Mouse (Mus musculus) hindbrain, embryonic 11.5 days (tissue): ENCODE results near the gene Slc25a3. TPM values are rescaled to one million over a fixed set of nuclear protein-coding genes. Genes with fewer than 3 reads are reported as not detected.
A peak's percentile ranks its signal among the peaks of the same experiment; 100 is the strongest.

Source experiments
- ATAC-seq: fragments of 200-750 bp; cut with Nextera tagmentation; 2 replicates; pipeline ENCODE4 v1.8.0; 2017; ENCODE audit warnings: mild to moderate bottlenecking, moderate TSS enrichment, moderate library complexity; ENCODE audit not compliant: low FRiP score
- DNase-seq: peaks from one replicate; pipeline ENCODE4 v3.0.0-alpha.2; 2015; ENCODE audit warnings: low spot score
- H3K27ac ChIP-seq: fragments of 300-500 bp; sonication (generic); 2 replicates; pipeline ENCODE4 v1.5.1; 2014; ENCODE audit warnings: mild to moderate bottlenecking, low read depth, low read length
- H3K27me3 ChIP-seq: fragments of 300-500 bp; sonication (generic); 2 replicates; pipeline ENCODE4 v1.6.1; 2014; ENCODE audit warnings: mild to moderate bottlenecking, low read length, moderate library complexity, mixed read lengths; ENCODE audit not compliant: control insufficient read depth, insufficient read depth
- H3K36me3 ChIP-seq: fragments of 300-500 bp; sonication (generic); 2 replicates; pipeline ENCODE4 v1.6.1; 2014; ENCODE audit warnings: mild to moderate bottlenecking, low read length, moderate library complexity, mixed read lengths; ENCODE audit not compliant: control insufficient read depth, insufficient read depth
- H3K4me1 ChIP-seq: fragments of 300-500 bp; sonication (generic); replicated peaks from 2 replicates; pipeline ENCODE4 v1.6.1; 2014; ENCODE audit warnings: low read length, mixed read lengths; ENCODE audit not compliant: control insufficient read depth, insufficient read depth
- H3K4me2 ChIP-seq: fragments of 300-500 bp; sonication (generic); replicated peaks from 2 replicates; pipeline ENCODE4 v1.6.1; 2014; ENCODE audit warnings: mild to moderate bottlenecking, low read depth, low read length
- H3K4me3 ChIP-seq: fragments of 300-500 bp; sonication (generic); 2 replicates; pipeline ENCODE4 v1.5.1; 2014; ENCODE audit warnings: low read depth, low read length
- H3K9ac ChIP-seq: fragments of 300-500 bp; sonication (generic); 2 replicates; pipeline ENCODE4 v1.6.1; 2014; ENCODE audit warnings: low read depth, low read length
- H3K9me3 ChIP-seq: fragments of 300-500 bp; sonication (generic); 2 replicates; pipeline ENCODE4 v1.6.1; 2016; ENCODE audit warnings: low read length; ENCODE audit not compliant: control insufficient read depth
- WGBS: fragments of 180-500 bp; shearing (Covaris S2); extraction: QIAGEN DNeasy Blood & Tissue Kit; methylation state at CpG from one replicate; pipeline ENCODE4 v1.1.7; 2014; 5-methylcytosine and 5-hydroxymethylcytosine counted together
- polyA plus RNA-seq: library from polyadenylated mRNA; unstranded; fragments of >200 nt; fragmentation: Nextera tagmentation; extraction: Ambion mirVana; gene quantifications from 2 replicates; pipeline ENCODE4 v1.2.1, GENCODE M21; 2014

The Slc25a3 gene
- polyA plus RNA-seq, 1 experiment from 2014 or later: 455 TPM

DNA sequence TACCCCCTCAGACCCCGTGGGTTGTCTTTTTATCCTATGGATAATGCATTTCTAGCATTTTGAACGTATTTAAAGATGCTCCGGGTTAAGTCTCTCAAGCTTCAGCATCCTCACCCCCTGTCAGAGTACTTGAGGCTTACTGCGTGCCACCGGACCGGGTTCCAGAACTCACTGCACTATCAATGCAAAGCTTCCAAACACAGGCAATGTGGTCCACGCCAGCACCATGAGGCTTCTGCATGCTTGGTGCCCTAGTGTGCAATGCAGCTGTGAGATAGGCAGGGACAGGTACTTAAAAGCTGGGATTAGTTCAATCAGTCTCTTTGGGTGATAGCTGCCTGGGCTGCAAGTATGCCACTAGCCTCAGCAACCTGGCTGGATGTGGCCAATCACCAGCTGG is 21.6 kb upstream of the Slc25a3 start:
- ATAC-seq (no peak), DNase-seq (no peak)
- no peaks in the 10 kb centered on the region for H3K4me1 ChIP-seq
- H3K4me2 ChIP-seq: no peak overlapping the region
- H3K9me3 ChIP-seq: no peaks in the 10 kb centered on the region
- peaks cover 10% of the 10 kb centered on the region; the same call in 1 of the 2 replicates for H3K36me3 ChIP-seq
- 98% methylated on average over 7 of the region's 7 CpGs for WGBS
- no peak overlapping the region for H3K9ac ChIP-seq
- H3K27ac ChIP-seq: no peak overlapping the region
- no peaks in the 10 kb centered on the region for H3K27me3 ChIP-seq
- H3K4me3 ChIP-seq: no peak overlapping the region

- Histone ChIP-seq H3K9ac (no peak overlapping the region), H3K27me3 (no peaks in the 10 kb centered on the region), H3K36me3 (peaks cover 4% of the 10 kb centered on the region; the same call in 1 of the 2 replicates), H3K4me2 (no peak overlapping the region), H3K27ac (no peak overlapping the region), H3K4me3 (no peak overlapping the region), H3K9me3 (no peaks in the 10 kb centered on the region), H3K4me1 (no peaks in the 10 kb centered on the region)
- no peak for DNase-seq
- WGBS: 77% methylated on average over 18 of the region's 18 CpGs
- no peak for ATAC-seq
Measured at GRCm38 (mm10) chr10:91143313-91144230, 19.7 kb upstream of the Slc25a3 start.

GRCm38 (mm10) chr10:91142654-91143191 is 18.9 kb upstream of the Slc25a3 start:
- DNase-seq: no peak
- no peaks in the 10 kb centered on the region for H3K27me3 ChIP-seq
- H3K9me3 ChIP-seq: no peaks in the 10 kb centered on the region
- ATAC-seq: no peak
- WGBS: 63% methylated on average over 10 of the region's 10 CpGs
- H3K4me3 ChIP-seq: no peak overlapping the region
- H3K4me2 ChIP-seq: no peak overlapping the region
- H3K27ac ChIP-seq: no peak overlapping the region
- no peak overlapping the region for H3K9ac ChIP-seq
- peaks cover 4% of the 10 kb centered on the region; the same call in 1 of the 2 replicates for H3K36me3 ChIP-seq
- H3K4me1 ChIP-seq: no peaks in the 10 kb centered on the region

DNA sequence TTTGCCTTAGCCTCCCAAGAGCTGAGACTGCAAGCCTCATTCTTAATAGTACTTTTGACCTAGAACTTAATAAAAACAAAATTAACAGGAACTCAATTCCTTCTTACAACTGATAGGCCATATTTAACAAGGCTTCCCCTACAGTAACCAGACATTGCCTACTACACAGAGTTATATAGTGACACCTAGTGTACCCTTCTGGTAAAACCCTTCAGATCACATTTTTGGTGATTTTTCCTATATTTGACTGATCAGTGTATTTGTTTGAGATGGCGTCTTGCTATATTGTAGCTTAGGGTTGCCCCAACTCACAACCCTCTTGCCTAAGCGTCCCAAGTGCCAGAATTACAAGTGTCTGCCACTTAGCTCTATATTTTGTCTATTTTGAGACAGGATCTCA is 17.7 kb upstream of the Slc25a3 start:
- Histone ChIP-seq H3K4me2 (no peak overlapping the region), H3K36me3 (peaks cover 4% of the 10 kb centered on the region; the same call in 1 of the 2 replicates), H3K9ac (no peak overlapping the region), H3K4me1 (no peaks in the 10 kb centered on the region), H3K4me3 (no peak overlapping the region), H3K27ac (no peak overlapping the region), H3K9me3 (no peaks in the 10 kb centered on the region), H3K27me3 (no peaks in the 10 kb centered on the region)
- whole genome bisulfite sequencing: 47% methylated on average over 2 of the region's 2 CpGs
- DNase-seq (peak; percentile 52), ATAC-seq (no peak)

GRCm38 (mm10) chr10:91139148-91139766 is 15.4 kb upstream of the Slc25a3 start:
- Histone ChIP-seq H3K27me3 (no peaks in the 10 kb centered on the region), H3K4me1 (no peaks in the 10 kb centered on the region), H3K36me3 (no peaks in the 10 kb centered on the region), H3K4me2 (no peak overlapping the region), H3K9ac (no peak overlapping the region), H3K27ac (no peak overlapping the region), H3K4me3 (no peak overlapping the region), H3K9me3 (no peaks in the 10 kb centered on the region)
- no peak for DNase-seq
- no peak for ATAC-seq
- WGBS: 91% methylated on average over 14 of the region's 14 CpGs

GRCm38 (mm10) chr10:91138317-91138716 is 14.5 kb upstream of the Slc25a3 start:
- Histone ChIP-seq H3K27me3 (no peaks in the 10 kb centered on the region), H3K4me3 (no peak overlapping the region), H3K27ac (no peak overlapping the region), H3K9ac (no peak overlapping the region), H3K36me3 (no peaks in the 10 kb centered on the region), H3K4me1 (no peaks in the 10 kb centered on the region), H3K9me3 (no peaks in the 10 kb centered on the region), H3K4me2 (no peak overlapping the region)
- WGBS: 89% methylated on average over 3 of the region's 3 CpGs
- no peak for DNase-seq
- no peak for ATAC-seq

DNA sequence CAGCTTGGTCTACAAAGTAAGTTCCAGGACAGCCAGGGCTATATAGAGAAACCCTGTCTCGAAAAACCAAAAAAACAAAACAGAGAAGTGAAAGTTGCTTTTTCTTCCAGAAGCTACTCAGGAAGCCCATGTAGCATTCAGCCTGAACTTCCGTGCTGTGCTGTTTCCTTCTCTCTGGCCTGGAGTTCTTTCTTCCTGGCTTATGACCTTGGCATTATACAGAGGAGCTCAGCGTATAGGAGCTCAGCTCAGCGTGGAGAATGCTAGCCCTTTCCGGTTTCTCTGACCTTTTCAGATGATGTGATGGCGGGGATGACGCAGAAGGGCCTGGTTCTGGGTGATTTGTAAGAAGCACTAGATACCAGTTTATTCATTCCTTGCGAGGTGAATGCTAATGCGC is 13.5 kb upstream of the Slc25a3 start:
- H3K9me3 ChIP-seq: no peaks in the 10 kb centered on the region
- H3K9ac ChIP-seq: no peak overlapping the region
- H3K36me3 ChIP-seq: no peaks in the 10 kb centered on the region
- H3K27ac ChIP-seq: no peak overlapping the region
- no peak for DNase-seq
- ATAC-seq: no peak
- 71% methylated on average over 9 of the region's 9 CpGs for WGBS
- no peak overlapping the region for H3K4me3 ChIP-seq
- no peak overlapping the region for H3K4me2 ChIP-seq
- H3K27me3 ChIP-seq: no peaks in the 10 kb centered on the region
- no peaks in the 10 kb centered on the region for H3K4me1 ChIP-seq

GRCm38 (mm10) chr10:91135302-91135972 is 11.6 kb upstream of the Slc25a3 start:
- DNase-seq: no peak
- 83% methylated on average over 7 of the region's 7 CpGs for WGBS
- ATAC-seq: no peak

More at GRCm38 (mm10) chr10:91135302-91135972, 11.6 kb upstream of the Slc25a3 start:
- H3K36me3 ChIP-seq: no peaks in the 10 kb centered on the region
- H3K4me1 ChIP-seq: no peaks in the 10 kb centered on the region
- no peak overlapping the region for H3K4me2 ChIP-seq
- no peak overlapping the region for H3K27ac ChIP-seq
- H3K27me3 ChIP-seq: no peaks in the 10 kb centered on the region
- H3K9me3 ChIP-seq: no peaks in the 10 kb centered on the region
- H3K9ac ChIP-seq: no peak overlapping the region
- no peak overlapping the region for H3K4me3 ChIP-seq
